ENCODE assay signal across 30 mouse cellular contexts in genomic region chr2:93503353-93503752, GRCm38 (mm10). TPM values are rescaled to one million over a fixed set of nuclear protein-coding genes. Genes with fewer than 3 reads are reported as not detected.
"Had no signal": no experiment of that assay in that cellular context is flagged by ENCODE, and none has a peak within 500 bp of the region (broad histone marks: within the 10 kb centered on the region; RNA-seq: fewer than 3 reads in every experiment).

No protein-coding gene starts in this region.

- DNase-seq: gastrocnemius, adult 2 months; gastrocnemius, postnatal 10 days; gastrocnemius, postnatal 25 days; heart, adult 18-20 months; heart, postnatal 10 days; heart, postnatal 4 days; kidney, adult 18-20 months; kidney, adult 8-10 months; kidney, postnatal 10 days; kidney, postnatal 25 days; kidney, postnatal 4 days; left cerebral cortex, postnatal 4 days had no signal

- H3K4me3 ChIP-seq: gastrocnemius, adult 2 months; heart, embryonic 10.5 days; heart, embryonic 12.5 days; hindbrain, embryonic 10.5 days; hindbrain, embryonic 12.5 days; intestine, embryonic 15.5 days; layer of hippocampus, adult 2 months; limb, embryonic 13.5 days; limb, embryonic 15.5 days had no signal

- ATAC-seq: hindbrain, embryonic 16.5 days; inflammation-experienced regulatory T-cells, adult 6 months; intestine, embryonic 15.5 days; intestine, postnatal 0 days had no signal

- H3K4me1 ChIP-seq: heart, embryonic 12.5 days; hindbrain, embryonic 12.5 days; intestine, embryonic 15.5 days; limb, embryonic 15.5 days had no signal

RNA-seq across cellular contexts. Expression of gene Gm10803, which starts 57.0 kb away (rescaled TPM):
- polyA plus RNA-seq: heart, embryonic 10.5 days; heart, embryonic 12.5 days; heart, embryonic 14.5 days; heart, embryonic 16.5 days; hindbrain, embryonic 10.5 days; hindbrain, embryonic 12.5 days; hindbrain, embryonic 14.5 days; hindbrain, embryonic 16.5 days; inflammation-experienced regulatory T-cells, adult 6 months; intestine, embryonic 15.5 days; intestine, postnatal 0 days; kidney, embryonic 14.5 days; kidney, embryonic 16.5 days; limb, embryonic 11.5 days; limb, embryonic 13.5 days; limb, embryonic 15.5 days; liver, adult 2 months had no signal
